Comparison of ENCODE assay signal across 14 mouse cellular contexts in the genomic region with DNA sequence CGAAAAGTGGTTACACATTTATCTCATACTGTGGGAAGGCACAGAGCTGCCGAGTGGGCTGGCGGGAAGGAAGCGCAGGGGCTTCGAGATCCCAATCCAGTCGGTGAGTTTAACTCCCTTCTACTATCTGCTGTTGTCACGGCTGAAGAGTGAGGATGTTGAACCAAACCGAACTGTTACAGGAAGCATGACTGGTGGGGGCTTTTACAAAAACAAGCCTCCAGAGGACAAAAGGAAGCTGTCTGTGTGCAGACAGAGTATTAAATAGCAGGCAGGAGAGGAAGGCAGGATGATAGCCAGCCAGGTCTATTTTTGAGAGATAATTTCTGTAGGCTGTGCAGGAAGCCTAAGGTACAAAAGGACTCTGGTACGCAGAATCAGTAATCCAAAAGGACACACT. TPM values are rescaled to one million over a fixed set of nuclear protein-coding genes. Genes with fewer than 3 reads are reported as not detected.
DNase-seq lines count a peak whose midpoint lies in the region; ATAC-seq and TF ChIP-seq lines count a peak whose summit lies in the region.
"Had no signal": no experiment of that assay in that cellular context is flagged by ENCODE, and none has a peak within 500 bp of the region (broad histone marks: within the 10 kb centered on the region; RNA-seq: fewer than 3 reads in every experiment).

No protein-coding gene starts in this region.

- TF ChIP-seq POLR2A in thymus, adult 2 months (IDR thresholded peaks at IDR 0.05; ENCODE audit: control insufficient read depth, extremely low read depth, insufficient read depth, low read length, poor library complexity), result no peak

- H3K4me2 ChIP-seq in liver, embryonic 11.5 days, result peak overlapping the region; percentile 12; the same call in 1 of the 2 replicates
- H3K4me2 ChIP-seq: liver, embryonic 15.5 days had no signal

- no peak overlapping the region for H3K27ac ChIP-seq in thymus, adult 2 months (ENCODE audit: control insufficient read depth, insufficient read depth, low read length)
- peak overlapping the region; percentile 32; the same call in 1 of the 2 replicates for H3K27ac ChIP-seq in liver, embryonic 11.5 days (ENCODE audit: low read depth, low read length)
- H3K27ac ChIP-seq: left cerebral cortex, adult 2 months; liver, embryonic 15.5 days had no signal

- peak; percentile 4 to 30 for DNase-seq in heart, adult 9 months (ENCODE audit: low spot score in 2 of 2)
- no peak for DNase-seq in heart, postnatal 4 days
- peak; percentile 14 for DNase-seq in thymus, adult 2 months
- DNase-seq in thymus, adult 18-20 months, result no peak
- DNase-seq in liver, embryonic 11.5 days (ENCODE audit: low spot score), result no peak
- no peak for DNase-seq in cerebellum, postnatal 4 days (ENCODE audit: low spot score in 2 of 2)
- DNase-seq in left cerebral cortex, adult 18-20 months (ENCODE audit: low spot score in 2 of 2), result no peak
- DNase-seq in embryo, embryonic 11 days, result no peak
- DNase-seq: cerebellum, adult 9-10 months; kidney, adult 11 months had no signal

- no peaks in the 10 kb centered on the region for H3K9me3 ChIP-seq in liver, embryonic 11.5 days (ENCODE audit: control insufficient read depth, low read length)
- H3K9me3 ChIP-seq: liver, embryonic 15.5 days had no signal

- H3K27me3 ChIP-seq in thymus, adult 2 months (ENCODE audit: control insufficient read depth, insufficient read depth, low read length), result no peaks in the 10 kb centered on the region
- no peaks in the 10 kb centered on the region for H3K27me3 ChIP-seq in liver, embryonic 11.5 days (replicated peaks; ENCODE audit: control insufficient read depth, insufficient read depth, low read length)
- H3K27me3 ChIP-seq: CH12.LX; liver, embryonic 15.5 days had no signal

- H3K4me3 ChIP-seq in thymus, adult 2 months (ENCODE audit: control insufficient read depth, insufficient read depth, low read length), result no peak overlapping the region
- H3K4me3 ChIP-seq in liver, embryonic 11.5 days (ENCODE audit: low read depth, low read length), result no peak overlapping the region
- H3K4me3 ChIP-seq: left cerebral cortex, adult 2 months; liver, embryonic 15.5 days had no signal

- no peak for ATAC-seq in liver, embryonic 11.5 days (replicated peaks; ENCODE audit: low FRiP score)

- H3K36me3 ChIP-seq in thymus, adult 2 months (ENCODE audit: control insufficient read depth, insufficient read depth, low read length), result no peaks in the 10 kb centered on the region
- H3K36me3 ChIP-seq in liver, embryonic 11.5 days (ENCODE audit: control insufficient read depth, insufficient read depth, low read length), result no peaks in the 10 kb centered on the region
- H3K36me3 ChIP-seq: liver, embryonic 15.5 days had no signal

- TF ChIP-seq CTCF in thymus, adult 2 months (IDR thresholded peaks at IDR 0.05; ENCODE audit: borderline replicate concordance, control insufficient read depth, extremely low read depth, insufficient read depth, low read length, poor library complexity), result no peak

- 15% methylated on average over 9 of the region's 9 CpGs for WGBS in thymus, adult 2 months
- 26% methylated on average over 9 of the region's 9 CpGs for WGBS in liver, embryonic 11.5 days

- H3K9ac ChIP-seq in liver, embryonic 11.5 days (ENCODE audit: low read depth, low read length), result no peak overlapping the region
- H3K9ac ChIP-seq: liver, embryonic 15.5 days had no signal

- H3K4me1 ChIP-seq in thymus, adult 2 months (replicated peaks; ENCODE audit: control insufficient read depth, insufficient read depth, low read length), result peaks cover 6% of the 10 kb centered on the region; the same call in 1 of the 2 replicates
- H3K4me1 ChIP-seq in liver, embryonic 11.5 days (replicated peaks; ENCODE audit: control insufficient read depth, insufficient read depth, low read length), result no peaks in the 10 kb centered on the region; the same call in 1 of the 2 replicates
- H3K4me1 ChIP-seq: liver, embryonic 15.5 days had no signal

RNA-seq across cellular contexts. Expression of gene Kcnj15, which starts 46.3 kb away (rescaled TPM):
- 1 to 10 TPM; 2.3 to 2.6 TPM for total RNA-seq in heart, postnatal 4 days (2021)
- 7.3 and 12.5 TPM in 2 replicates for polyA plus RNA-seq in thymus, adult 2 months (2012; rRNA removed)
- 0.34 and 0.56 TPM in 2 replicates for polyA plus RNA-seq in liver, embryonic 11.5 days (2014; fragmentation: Nextera tagmentation; extraction: Ambion mirVana)
- under 1 TPM; 0.21 to 0.30 TPM for total RNA-seq in left cerebral cortex, adult 18-20 months (2021)
- total RNA-seq: left cerebral cortex, adult 2 months; midbrain, postnatal 0 days had no signal

Comparison
In these comparisons a context has a peak if more than half of its experiments do, and no peak if none do; other contexts are left out.
1. DNase-seq: peak in heart, adult 9 months (2 of 2) and thymus, adult 2 months (single experiment); none in heart, postnatal 4 days (single experiment), thymus, adult 18-20 months (0 of 2), liver, embryonic 11.5 days (single experiment), cerebellum, postnatal 4 days (0 of 2), left cerebral cortex, adult 18-20 months (0 of 2) and embryo, embryonic 11 days (single experiment).